Mouse (Mus musculus) liver, embryonic 11.5 days (tissue): ENCODE results near the gene Cxcl17. TPM values are rescaled to one million over a fixed set of nuclear protein-coding genes. Genes with fewer than 3 reads are reported as not detected.

Experiments used
- ATAC-seq: fragments of 200-750 bp; cut with Nextera tagmentation; replicated peaks from 2 replicates; pipeline ENCODE4 v1.8.0; 2017; ENCODE audit warnings: moderate number of reproducible peaks, mild to moderate bottlenecking, moderate TSS enrichment, moderate library complexity; ENCODE audit not compliant: low FRiP score
- DNase-seq: peaks from one replicate; pipeline ENCODE4 v3.0.0-alpha.2; 2017; ENCODE audit warnings: low spot score
- H3K27ac ChIP-seq: fragments of 300-500 bp; sonication (generic); 2 replicates; pipeline ENCODE4 v1.5.1; 2014; ENCODE audit warnings: mild to moderate bottlenecking, low read depth, low read length, control low read depth
- H3K27me3 ChIP-seq: fragments of 300-500 bp; sonication (generic); replicated peaks from 2 replicates; pipeline ENCODE4 v1.6.1; 2014; ENCODE audit warnings: low read length, mixed read lengths; ENCODE audit not compliant: control insufficient read depth, insufficient read depth
- H3K36me3 ChIP-seq: fragments of 300-500 bp; sonication (generic); 2 replicates; pipeline ENCODE4 v1.6.1; 2014; ENCODE audit warnings: mild to moderate bottlenecking, low read length, moderate library complexity, mixed read lengths; ENCODE audit not compliant: control insufficient read depth, insufficient read depth
- H3K4me1 ChIP-seq: fragments of 300-500 bp; sonication (generic); replicated peaks from 2 replicates; pipeline ENCODE4 v1.6.1; 2014; ENCODE audit warnings: low read length, mixed read lengths; ENCODE audit not compliant: control insufficient read depth, insufficient read depth
- H3K4me2 ChIP-seq: fragments of 300-500 bp; sonication (generic); 2 replicates; pipeline ENCODE4 v1.6.1; 2014; ENCODE audit warnings: mild to moderate bottlenecking, control low read depth, moderate library complexity
- H3K4me3 ChIP-seq: fragments of 300-500 bp; sonication (generic); 2 replicates; pipeline ENCODE4 v1.5.1; 2014; ENCODE audit warnings: low read depth, low read length, control low read depth
- H3K9ac ChIP-seq: fragments of 300-500 bp; sonication (generic); 2 replicates; pipeline ENCODE4 v1.6.1; 2014; ENCODE audit warnings: low read depth, low read length, control low read depth
- H3K9me3 ChIP-seq: fragments of 300-500 bp; sonication (generic); 2 replicates; pipeline ENCODE4 v1.6.1; 2016; ENCODE audit warnings: low read length, inconsistent platforms, mixed read lengths; ENCODE audit not compliant: control insufficient read depth
- WGBS: fragments of 180-500 bp; shearing (Covaris S2); extraction: QIAGEN DNeasy Blood & Tissue Kit; methylation state at CpG from one replicate; pipeline ENCODE4 v1.1.7; 2014; 5-methylcytosine and 5-hydroxymethylcytosine counted together
- polyA plus RNA-seq: library from polyadenylated mRNA; unstranded; fragments of >200 nt; fragmentation: Nextera tagmentation; extraction: Ambion mirVana; gene quantifications from 2 replicates; pipeline ENCODE4 v1.2.1, GENCODE M21; 2014

Gene Cxcl17
- polyA plus RNA-seq, 1 experiment from 2014 or later, result 0.38 TPM

- WGBS, result 91% methylated on average over 19 of the region's 19 CpGs
- H3K9ac ChIP-seq, result no peak overlapping the region
- H3K4me2 ChIP-seq, result no peak overlapping the region
- H3K9me3 ChIP-seq, result no peaks in the 10 kb centered on the region
- no peaks in the 10 kb centered on the region for H3K27me3 ChIP-seq
- no peaks in the 10 kb centered on the region for H3K4me1 ChIP-seq
- no peak for ATAC-seq
- peaks cover 6% of the 10 kb centered on the region; the same call in 1 of the 2 replicates for H3K36me3 ChIP-seq
- DNase-seq, result no peak
- no peak overlapping the region for H3K27ac ChIP-seq
- no peak overlapping the region for H3K4me3 ChIP-seq
Measured at GRCm38 (mm10) chr7:25358721-25359206, 53.9 kb downstream of the Cxcl17 start.

Other genes starting within 250 kb of the Cxcl17 start
- gene Pou2f2, start 233.2 kb downstream of the Cxcl17 start, polyA plus RNA-seq, result 2.2 and 3.2 TPM in 2 replicates
- 19.6 and 21.1 TPM in 2 replicates for gene Dedd2, start 192.3 kb downstream of the Cxcl17 start, polyA plus RNA-seq
- 4.0 and 4.2 TPM in 2 replicates for gene Zfp526, start 191.5 kb downstream of the Cxcl17 start, polyA plus RNA-seq
- gene Gsk3a, start 175.0 kb downstream of the Cxcl17 start, polyA plus RNA-seq, result 11.0 and 13.0 TPM in 2 replicates
- 13.8 and 16.4 TPM in 2 replicates for gene Erf, start 162.1 kb downstream of the Cxcl17 start, polyA plus RNA-seq
- gene Cic, start 145.2 kb downstream of the Cxcl17 start, polyA plus RNA-seq, result 21.6 and 25.2 TPM in 2 replicates
- gene Pafah1b3, start 114.9 kb downstream of the Cxcl17 start, polyA plus RNA-seq, result 104 and 106 TPM in 2 replicates
- 0.32 and 0.68 TPM in 2 replicates for gene Prr19, start 111.5 kb downstream of the Cxcl17 start, polyA plus RNA-seq
- 0.16 and 0.32 TPM in 2 replicates for gene Tmem145, start 106.8 kb downstream of the Cxcl17 start, polyA plus RNA-seq
- gene Megf8, start 95.7 kb downstream of the Cxcl17 start, polyA plus RNA-seq, result 5.1 and 5.5 TPM in 2 replicates
- not detected in 2 replicates for gene Cnfn, start 43.2 kb downstream of the Cxcl17 start, polyA plus RNA-seq
- gene Lipe, start 14.2 kb downstream of the Cxcl17 start, polyA plus RNA-seq, result 2.3 and 2.5 TPM in 2 replicates
- gene Ceacam1, start 64.7 kb upstream of the Cxcl17 start, polyA plus RNA-seq, result 2.3 and 3.6 TPM in 2 replicates
- gene Ceacam2, start 127.0 kb upstream of the Cxcl17 start, polyA plus RNA-seq, result not detected in 2 replicates
- not detected in 2 replicates for gene Erich4, start 203.0 kb upstream of the Cxcl17 start, polyA plus RNA-seq
- 23.3 and 24.8 TPM in 2 replicates for gene Dmac2, start 206.5 kb upstream of the Cxcl17 start, polyA plus RNA-seq
- 2.3 and 3.1 TPM in 2 replicates for gene B3gnt8, start 213.8 kb upstream of the Cxcl17 start, polyA plus RNA-seq
- gene Bckdha, start 246.1 kb upstream of the Cxcl17 start, polyA plus RNA-seq, result 34.2 and 35.5 TPM in 2 replicates
- gene Exosc5, start 246.3 kb upstream of the Cxcl17 start, polyA plus RNA-seq, result 125 and 139 TPM in 2 replicates